Mouse (Mus musculus): ENCODE results near the gene Atrip. TPM values are rescaled to one million over a fixed set of nuclear protein-coding genes. Genes with fewer than 3 reads are reported as not detected.

Atrip gene
- polyA plus RNA-seq, 1 experiment from 2014 or later: 27.2 TPM

GRCm38 (mm10) chr9:109008994-109009635 lies 64.8 kb downstream of the Atrip start:
- no peak overlapping the region for H3K4me3 ChIP-seq (ENCODE audit: low read depth, low read length)
- no peak for DNase-seq (ENCODE audit: low spot score)
- H3K27me3 ChIP-seq (ENCODE audit: control insufficient read depth, insufficient read depth, low read length): no peaks in the 10 kb centered on the region
- no peaks in the 10 kb centered on the region for H3K4me1 ChIP-seq (ENCODE audit: control insufficient read depth, insufficient read depth, low read length)
- 72% methylated on average over 9 of the region's 10 CpGs for WGBS
- H3K36me3 ChIP-seq (replicated peaks; ENCODE audit: control insufficient read depth, insufficient read depth, low read depth, low read length): no peaks in the 10 kb centered on the region
- H3K4me2 ChIP-seq (ENCODE audit: low read depth, low read length): no peak overlapping the region
- H3K27ac ChIP-seq (replicated peaks; ENCODE audit: low read depth, low read length): no peak overlapping the region
- ATAC-seq (replicated peaks; ENCODE audit: insufficient number of reproducible peaks, low FRiP score, low TSS enrichment, low read depth): no peak; the same call in 1 of the 2 replicates
- no peak overlapping the region for H3K9ac ChIP-seq (replicated peaks; ENCODE audit: low read length)
- no peaks in the 10 kb centered on the region for H3K9me3 ChIP-seq (replicated peaks; ENCODE audit: control insufficient read depth, low read length)

- Histone ChIP-seq H3K4me1 (ENCODE audit: control insufficient read depth, insufficient read depth, low read length) (no peaks in the 10 kb centered on the region), H3K9ac (replicated peaks; ENCODE audit: low read length) (no peak overlapping the region), H3K4me2 (ENCODE audit: low read depth, low read length) (no peak overlapping the region), H3K27ac (replicated peaks; ENCODE audit: low read depth, low read length) (no peak overlapping the region), H3K9me3 (replicated peaks; ENCODE audit: control insufficient read depth, low read length) (no peaks in the 10 kb centered on the region), H3K4me3 (ENCODE audit: low read depth, low read length) (no peak overlapping the region), H3K36me3 (replicated peaks; ENCODE audit: control insufficient read depth, insufficient read depth, low read depth, low read length) (no peaks in the 10 kb centered on the region), H3K27me3 (ENCODE audit: control insufficient read depth, insufficient read depth, low read length) (no peaks in the 10 kb centered on the region)
- ATAC-seq (replicated peaks; ENCODE audit: insufficient number of reproducible peaks, low FRiP score, low TSS enrichment, low read depth) (no peak), DNase-seq (ENCODE audit: low spot score) (no peak)
- 84% methylated on average over 9 of the region's 9 CpGs for WGBS
Observed at GRCm38 (mm10) chr9:109008081-109008480, 65.8 kb downstream of the Atrip start.

Other genes starting within 250 kb of the Atrip start
- gene Celsr3, start 247.8 kb downstream of the Atrip start, polyA plus RNA-seq (2014; fragmentation: Nextera tagmentation; extraction: Ambion mirVana): 1.0 and 1.2 TPM in 2 replicates
- gene Slc26a6, start 220.8 kb downstream of the Atrip start, polyA plus RNA-seq (2014; fragmentation: Nextera tagmentation; extraction: Ambion mirVana): 14.5 and 15.5 TPM in 2 replicates
- gene Tmem89, start 159.5 kb downstream of the Atrip start, polyA plus RNA-seq (2014; fragmentation: Nextera tagmentation; extraction: Ambion mirVana): not detected in 2 replicates
- 412 and 422 TPM in 2 replicates for gene Uqcrc1, start 137.5 kb downstream of the Atrip start, polyA plus RNA-seq (2014; fragmentation: Nextera tagmentation; extraction: Ambion mirVana)
- 1.1 and 2.4 TPM in 2 replicates for gene Col7a1, start 120.5 kb downstream of the Atrip start, polyA plus RNA-seq (2014; fragmentation: Nextera tagmentation; extraction: Ambion mirVana)
- 0.25 TPM in 1 of 2 replicates, not detected in the other for gene Ucn2, start 88.1 kb downstream of the Atrip start, polyA plus RNA-seq (2014; fragmentation: Nextera tagmentation; extraction: Ambion mirVana)
- 7.8 TPM in 2 replicates for gene Pfkfb4, start 82.3 kb downstream of the Atrip start, polyA plus RNA-seq (2014; fragmentation: Nextera tagmentation; extraction: Ambion mirVana)
- 33.2 and 37.0 TPM in 2 replicates for gene Shisa5, start 35.6 kb downstream of the Atrip start, polyA plus RNA-seq (2014; fragmentation: Nextera tagmentation; extraction: Ambion mirVana)
- gene Trex1, start 14.4 kb downstream of the Atrip start, polyA plus RNA-seq (2014; fragmentation: Nextera tagmentation; extraction: Ambion mirVana): 4.5 and 7.8 TPM in 2 replicates
- gene Ccdc51, start 8.4 kb upstream of the Atrip start, polyA plus RNA-seq (2014; fragmentation: Nextera tagmentation; extraction: Ambion mirVana): 13.3 and 15.3 TPM in 2 replicates
- 880 and 898 TPM in 2 replicates for gene Tma7, start 8.5 kb upstream of the Atrip start, polyA plus RNA-seq (2014; fragmentation: Nextera tagmentation; extraction: Ambion mirVana)
- 9.6 and 10.1 TPM in 2 replicates for gene Plxnb1, start 21.3 kb upstream of the Atrip start, polyA plus RNA-seq (2014; fragmentation: Nextera tagmentation; extraction: Ambion mirVana)
- not detected in 2 replicates for gene Fbxw21, start 87.9 kb upstream of the Atrip start, polyA plus RNA-seq (2014; fragmentation: Nextera tagmentation; extraction: Ambion mirVana)
- not detected in 2 replicates for gene Fbxw13, start 121.9 kb upstream of the Atrip start, polyA plus RNA-seq (2014; fragmentation: Nextera tagmentation; extraction: Ambion mirVana)
- not detected in 2 replicates for gene Fbxw20, start 160.6 kb upstream of the Atrip start, polyA plus RNA-seq (2014; fragmentation: Nextera tagmentation; extraction: Ambion mirVana)
- gene Fbxw14, start 213.6 kb upstream of the Atrip start, polyA plus RNA-seq (2014; fragmentation: Nextera tagmentation; extraction: Ambion mirVana): not detected in 2 replicates

Data from embryonic facial prominence, embryonic 11.5 days (tissue).